Mouse (Mus musculus) cerebellum, adult 11 months (tissue): Measurements from ENCODE around the gene Ubiad1.

ENCODE experiments used
- DNase-seq: peaks from one replicate; pipeline ENCODE4 v3.0.0; 2022

The Ubiad1 gene

GRCm38 (mm10) chr4:148448853-148449245 is 4.3 kb upstream of the Ubiad1 start:
- DNase-seq: peak; percentile 47

GRCm38 (mm10) chr4:148448179-148448852 is 3.7 kb upstream of the Ubiad1 start, which contains the start of gene Mtor:
Mtor (plus strand) TSS chr4:148448611.
- peak; percentile 94 for DNase-seq

- DNase-seq: no peak
Measured at GRCm38 (mm10) chr4:148442598-148442997, 2.0 kb downstream of the Ubiad1 start.

GRCm38 (mm10) chr4:148441931-148442330 is 2.6 kb downstream of the Ubiad1 start:
- no peak for DNase-seq

- DNase-seq: peak; percentile 33
Measured at GRCm38 (mm10) chr4:148435657-148436330, 8.8 kb downstream of the Ubiad1 start.

- no peak for DNase-seq
Measured at GRCm38 (mm10) chr4:148435106-148435505, 9.5 kb downstream of the Ubiad1 start.

- DNase-seq: no peak
Measured at GRCm38 (mm10) chr4:148434554-148434953, 10.0 kb downstream of the Ubiad1 start.

- DNase-seq: no peak
Measured at GRCm38 (mm10) chr4:148433813-148434212, 10.8 kb downstream of the Ubiad1 start.

GRCm38 (mm10) chr4:148433336-148433735 is 11.2 kb downstream of the Ubiad1 start:
- DNase-seq: no peak

- DNase-seq: no peak
Measured at GRCm38 (mm10) chr4:148432488-148432887, 12.1 kb downstream of the Ubiad1 start.

GRCm38 (mm10) chr4:148430880-148431519 is 13.6 kb downstream of the Ubiad1 start:
- no peak for DNase-seq

- peak; percentile 56 for DNase-seq
Measured at GRCm38 (mm10) chr4:148429686-148430085, 14.9 kb downstream of the Ubiad1 start.

- no peak for DNase-seq
Measured at GRCm38 (mm10) chr4:148429121-148429520, 15.4 kb downstream of the Ubiad1 start.

- DNase-seq: no peak
Measured at GRCm38 (mm10) chr4:148428544-148428943, 16.0 kb downstream of the Ubiad1 start.

- no peak for DNase-seq
Measured at GRCm38 (mm10) chr4:148426950-148427850, 17.4 kb downstream of the Ubiad1 start.

GRCm38 (mm10) chr4:148417559-148417958 is 27.0 kb downstream of the Ubiad1 start:
- no peak for DNase-seq

- DNase-seq: no peak
Measured at GRCm38 (mm10) chr4:148417074-148417526, 27.5 kb downstream of the Ubiad1 start.

GRCm38 (mm10) chr4:148415575-148415974 is 29.0 kb downstream of the Ubiad1 start:
- DNase-seq: no peak

GRCm38 (mm10) chr4:148408256-148408975 is 36.2 kb downstream of the Ubiad1 start:
- no peak for DNase-seq

GRCm38 (mm10) chr4:148405255-148405788 is 39.2 kb downstream of the Ubiad1 start:
- DNase-seq: no peak

GRCm38 (mm10) chr4:148404748-148405147 is 39.8 kb downstream of the Ubiad1 start:
- no peak for DNase-seq

- DNase-seq: peak; percentile 16
Measured at GRCm38 (mm10) chr4:148403402-148403801, 41.2 kb downstream of the Ubiad1 start.
